Mouse (Mus musculus): Measurements from ENCODE around the gene Psmd3. TPM values are rescaled to one million over a fixed set of nuclear protein-coding genes. Genes with fewer than 3 reads are reported as not detected.
A peak's percentile ranks its signal among the peaks of the same experiment; 100 is the strongest.
"Not testable (repeated sequence)": the region's sequence is repeated elsewhere in the genome, so short reads cannot be mapped to it uniquely, and the experiment has no call there.

Psmd3 gene
- polyA plus RNA-seq, 2 experiments = 141 to 208 TPM

DNA sequence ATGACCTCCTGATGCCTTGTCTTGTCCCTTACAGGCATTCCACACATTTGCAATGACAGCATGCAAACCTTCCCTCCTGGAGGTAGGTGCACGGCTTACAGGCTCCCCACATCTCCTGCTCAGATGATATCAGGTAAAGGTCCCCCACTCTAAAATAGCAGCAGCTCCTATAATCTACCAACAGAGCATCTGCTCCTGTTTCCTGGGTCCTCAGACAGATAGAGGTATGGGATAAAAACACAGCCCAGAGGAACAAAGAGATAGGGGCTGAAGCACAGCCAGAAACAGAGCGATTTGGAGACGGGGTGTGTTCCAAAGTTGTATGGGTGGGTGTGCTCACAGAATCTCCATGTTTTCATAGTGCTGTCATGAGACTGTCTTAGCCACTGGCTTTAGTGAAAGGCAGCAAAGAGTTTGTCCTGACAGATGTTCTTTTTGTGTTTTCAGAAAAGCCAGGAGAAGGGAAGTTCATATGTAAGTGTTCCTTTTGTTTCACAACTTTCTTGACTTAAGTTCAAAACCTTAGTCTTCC is 11.0 kb upstream of the Psmd3 start:
- no peak for TF ChIP-seq POLR2A (IDR thresholded peaks at IDR 0.05; ENCODE audit: borderline replicate concordance, extremely low read depth, insufficient read depth, insufficient read length)
- Histone ChIP-seq H3K27ac (replicated peaks; ENCODE audit: low read depth, low read length) (no peak overlapping the region), H3K27me3 (ENCODE audit: control insufficient read depth, insufficient read depth, low read length) (0 out of 2 replicates have a peak, but pooled peaks cover 14% of the 10 kb centered on the region), H3K4me1 (ENCODE audit: control insufficient read depth, insufficient read depth, low read length) (no peaks in the 10 kb centered on the region), H3K9me3 (ENCODE audit: control insufficient read depth, low read length) (no peaks in the 10 kb centered on the region), H3K9ac (ENCODE audit: low read depth, low read length, severe bottlenecking) (no peak overlapping the region), H3K4me3 (replicated peaks; ENCODE audit: low read length) (no peak overlapping the region), H3K4me2 (replicated peaks; ENCODE audit: low read depth, low read length, severe bottlenecking) (no peak overlapping the region), H3K36me3 (ENCODE audit: control insufficient read depth, insufficient read depth, low read length) (no peaks in the 10 kb centered on the region)
- DNase-seq (ENCODE audit: low spot score) (no peak), ATAC-seq (ENCODE audit: low FRiP score, low read depth) (no peak)
- 66% methylated on average over 3 of the region's 3 CpGs for WGBS

DNA sequence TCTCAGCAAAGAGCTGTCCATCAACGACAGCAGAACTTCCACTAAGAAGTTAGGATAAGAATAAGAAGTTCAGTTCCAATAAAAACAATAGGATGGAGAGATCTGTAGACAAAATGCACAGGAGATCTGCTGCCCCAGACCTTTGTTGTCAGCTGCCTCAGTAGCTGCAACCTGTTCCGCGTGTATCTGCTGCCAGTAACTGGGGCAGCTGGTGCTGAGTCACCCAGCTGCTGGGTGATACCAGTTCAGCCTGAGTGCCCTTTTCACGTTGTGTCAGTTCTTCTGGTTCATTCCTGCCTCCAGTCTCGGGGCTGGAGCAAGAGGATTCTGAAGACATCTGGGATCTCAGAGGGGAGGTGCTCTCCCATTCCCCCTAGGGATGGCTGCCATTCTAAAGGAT is 10.5 kb upstream of the Psmd3 start:
- no peaks in the 10 kb centered on the region for H3K4me1 ChIP-seq (ENCODE audit: control insufficient read depth, insufficient read depth, low read length)
- WGBS = 58% methylated on average over 5 of the region's 5 CpGs

DNA sequence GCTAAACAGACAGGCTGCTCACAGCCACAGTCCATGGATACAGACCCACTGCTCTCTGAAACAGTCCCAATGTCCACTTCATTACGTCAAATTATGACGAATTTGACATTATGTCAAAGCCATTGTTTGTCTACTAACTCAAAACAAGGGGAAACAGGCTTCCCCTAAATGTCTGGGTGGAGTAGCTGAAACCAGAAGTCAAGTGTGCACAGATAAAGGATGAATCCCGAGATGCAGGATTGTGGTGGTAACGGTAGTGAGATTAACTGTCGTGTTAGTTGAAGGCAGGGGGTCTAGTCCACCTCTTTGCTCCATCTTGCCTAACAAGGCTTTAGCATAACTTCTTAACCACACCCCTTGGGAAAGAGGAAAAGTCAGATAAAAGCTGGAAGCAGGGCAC is 9.9 kb upstream of the Psmd3 start:
- DNase-seq (ENCODE audit: low spot score) (no peak), ATAC-seq (ENCODE audit: low FRiP score, low read depth) (no peak)
- Histone ChIP-seq H3K27ac (replicated peaks; ENCODE audit: low read depth, low read length) (no peak overlapping the region), H3K9me3 (ENCODE audit: control insufficient read depth, low read length) (no peaks in the 10 kb centered on the region), H3K9ac (ENCODE audit: low read depth, low read length, severe bottlenecking) (no peak overlapping the region), H3K4me3 (replicated peaks; ENCODE audit: low read length) (no peak overlapping the region), H3K36me3 (ENCODE audit: control insufficient read depth, insufficient read depth, low read length) (no peaks in the 10 kb centered on the region), H3K27me3 (ENCODE audit: control insufficient read depth, insufficient read depth, low read length) (0 out of 2 replicates have a peak, but pooled peaks cover 10% of the 10 kb centered on the region), H3K4me1 (ENCODE audit: control insufficient read depth, insufficient read depth, low read length) (no peaks in the 10 kb centered on the region), H3K4me2 (replicated peaks; ENCODE audit: low read depth, low read length, severe bottlenecking) (no peak overlapping the region)
- whole genome bisulfite sequencing = 90% methylated on average over 5 of the region's 5 CpGs
- no peak for TF ChIP-seq POLR2A (IDR thresholded peaks at IDR 0.05; ENCODE audit: borderline replicate concordance, extremely low read depth, insufficient read depth, insufficient read length)

More for the DNA sequence above, 10.5 kb upstream of the Psmd3 start:
- H3K9me3 ChIP-seq (ENCODE audit: control insufficient read depth, low read length) = no peaks in the 10 kb centered on the region
- no peak for TF ChIP-seq POLR2A (IDR thresholded peaks at IDR 0.05; ENCODE audit: borderline replicate concordance, extremely low read depth, insufficient read depth, insufficient read length)
- no peak overlapping the region for H3K9ac ChIP-seq (ENCODE audit: low read depth, low read length, severe bottlenecking)
- H3K36me3 ChIP-seq (ENCODE audit: control insufficient read depth, insufficient read depth, low read length) = no peaks in the 10 kb centered on the region
- H3K4me3 ChIP-seq (replicated peaks; ENCODE audit: low read length) = no peak overlapping the region
- H3K4me2 ChIP-seq (replicated peaks; ENCODE audit: low read depth, low read length, severe bottlenecking) = no peak overlapping the region
- H3K27ac ChIP-seq (replicated peaks; ENCODE audit: low read depth, low read length) = no peak overlapping the region
- ATAC-seq (ENCODE audit: low FRiP score, low read depth) (no peak), DNase-seq (ENCODE audit: low spot score) (no peak)
- 0 out of 2 replicates have a peak, but pooled peaks cover 14% of the 10 kb centered on the region for H3K27me3 ChIP-seq (ENCODE audit: control insufficient read depth, insufficient read depth, low read length)

DNA sequence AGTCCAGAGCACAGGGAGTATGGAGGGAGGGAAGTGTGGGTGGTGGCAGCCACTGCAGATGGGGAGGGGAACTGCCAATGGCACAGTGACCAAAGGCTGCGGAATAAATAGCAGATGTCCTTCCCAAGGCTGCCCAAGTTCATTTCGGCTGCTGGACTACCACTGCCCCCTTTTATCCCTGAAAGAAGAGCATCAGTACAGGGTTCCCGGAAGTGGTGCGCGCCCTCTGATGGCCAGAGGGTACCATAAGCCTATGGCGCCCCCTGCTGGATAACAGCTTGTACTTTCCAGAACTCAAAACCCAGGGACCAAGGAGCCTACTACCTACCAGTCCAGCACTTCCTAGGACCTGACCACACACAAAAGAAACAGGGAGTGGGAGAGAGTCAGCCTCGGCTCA is 9.2 kb upstream of the Psmd3 start:
- 0 out of 2 replicates have a peak overlapping the region, but pooled peaks have one; percentile 10 for H3K4me2 ChIP-seq (replicated peaks; ENCODE audit: low read depth, low read length, severe bottlenecking)
- 7% methylated on average over 6 of the region's 7 CpGs for WGBS
- peak; percentile 18 for DNase-seq (ENCODE audit: low spot score)
- not testable (repeated sequence) for H3K4me3 ChIP-seq (replicated peaks; ENCODE audit: low read length); ATAC-seq (ENCODE audit: low FRiP score, low read depth); H3K27ac ChIP-seq (replicated peaks; ENCODE audit: low read depth, low read length); H3K9me3 ChIP-seq (ENCODE audit: control insufficient read depth, low read length); H3K36me3 ChIP-seq (ENCODE audit: control insufficient read depth, insufficient read depth, low read length); H3K9ac ChIP-seq (ENCODE audit: low read depth, low read length, severe bottlenecking); H3K27me3 ChIP-seq (ENCODE audit: control insufficient read depth, insufficient read depth, low read length); H3K4me1 ChIP-seq (ENCODE audit: control insufficient read depth, insufficient read depth, low read length)

DNA sequence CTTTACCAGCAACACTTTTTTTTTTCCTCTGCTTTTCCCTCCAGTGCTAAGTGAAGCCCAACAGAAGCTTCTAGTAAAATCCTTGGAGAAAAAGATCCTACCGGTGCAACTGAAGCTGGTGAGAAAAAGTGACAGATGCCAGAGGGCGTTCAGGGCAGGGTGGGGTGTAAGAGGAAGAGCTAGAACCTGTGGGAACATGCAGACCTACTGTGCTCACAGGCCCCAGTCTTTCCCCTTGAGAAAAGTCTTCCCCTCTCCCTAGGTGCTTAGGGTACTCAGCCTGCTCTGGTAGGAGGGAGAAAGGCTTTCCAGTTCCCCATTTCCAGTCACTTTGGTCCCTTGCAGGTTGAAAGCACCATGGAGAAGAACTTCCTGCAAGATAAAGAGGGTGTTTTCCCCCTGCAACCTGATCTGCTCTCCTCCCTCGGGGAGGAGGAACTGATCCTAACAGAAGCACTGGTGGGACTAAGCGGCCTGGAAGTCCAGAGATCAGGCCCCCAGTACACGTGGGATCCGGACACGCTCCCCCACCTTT is 6.5 kb upstream of the Psmd3 start:
- ATAC-seq (ENCODE audit: low FRiP score, low read depth) = no peak
- 41% methylated on average over 7 of the region's 7 CpGs for WGBS
- no peak for TF ChIP-seq POLR2A (IDR thresholded peaks at IDR 0.05; ENCODE audit: borderline replicate concordance, extremely low read depth, insufficient read depth, insufficient read length)

More for the DNA sequence above, 6.5 kb upstream of the Psmd3 start:
- no peaks in the 10 kb centered on the region for H3K9me3 ChIP-seq (ENCODE audit: control insufficient read depth, low read length)
- no peaks in the 10 kb centered on the region for H3K36me3 ChIP-seq (ENCODE audit: control insufficient read depth, insufficient read depth, low read length)
- no peaks in the 10 kb centered on the region for H3K27me3 ChIP-seq (ENCODE audit: control insufficient read depth, insufficient read depth, low read length)
- H3K9ac ChIP-seq (ENCODE audit: low read depth, low read length, severe bottlenecking) = no peak overlapping the region
- DNase-seq (ENCODE audit: low spot score) = no peak
- H3K4me2 ChIP-seq (replicated peaks; ENCODE audit: low read depth, low read length, severe bottlenecking) = no peak overlapping the region
- no peak overlapping the region for H3K27ac ChIP-seq (replicated peaks; ENCODE audit: low read depth, low read length)
- no peaks in the 10 kb centered on the region for H3K4me1 ChIP-seq (ENCODE audit: control insufficient read depth, insufficient read depth, low read length)
- no peak overlapping the region for H3K4me3 ChIP-seq (replicated peaks; ENCODE audit: low read length)

Measured in limb, embryonic 14.5 days (tissue).